Mouse (Mus musculus) left cerebral cortex, adult 9 months (tissue): ENCODE measurements around the gene Sox13.
A peak's percentile ranks its signal among the peaks of the same experiment; 100 is the strongest.

Experiments
- DNase-seq, 2 experiments: peaks; one replicate each; pipeline ENCODE4 v3.0.0; 2022; ENCODE audit warnings: low spot score in 2 of 2

The Sox13 gene

DNA sequence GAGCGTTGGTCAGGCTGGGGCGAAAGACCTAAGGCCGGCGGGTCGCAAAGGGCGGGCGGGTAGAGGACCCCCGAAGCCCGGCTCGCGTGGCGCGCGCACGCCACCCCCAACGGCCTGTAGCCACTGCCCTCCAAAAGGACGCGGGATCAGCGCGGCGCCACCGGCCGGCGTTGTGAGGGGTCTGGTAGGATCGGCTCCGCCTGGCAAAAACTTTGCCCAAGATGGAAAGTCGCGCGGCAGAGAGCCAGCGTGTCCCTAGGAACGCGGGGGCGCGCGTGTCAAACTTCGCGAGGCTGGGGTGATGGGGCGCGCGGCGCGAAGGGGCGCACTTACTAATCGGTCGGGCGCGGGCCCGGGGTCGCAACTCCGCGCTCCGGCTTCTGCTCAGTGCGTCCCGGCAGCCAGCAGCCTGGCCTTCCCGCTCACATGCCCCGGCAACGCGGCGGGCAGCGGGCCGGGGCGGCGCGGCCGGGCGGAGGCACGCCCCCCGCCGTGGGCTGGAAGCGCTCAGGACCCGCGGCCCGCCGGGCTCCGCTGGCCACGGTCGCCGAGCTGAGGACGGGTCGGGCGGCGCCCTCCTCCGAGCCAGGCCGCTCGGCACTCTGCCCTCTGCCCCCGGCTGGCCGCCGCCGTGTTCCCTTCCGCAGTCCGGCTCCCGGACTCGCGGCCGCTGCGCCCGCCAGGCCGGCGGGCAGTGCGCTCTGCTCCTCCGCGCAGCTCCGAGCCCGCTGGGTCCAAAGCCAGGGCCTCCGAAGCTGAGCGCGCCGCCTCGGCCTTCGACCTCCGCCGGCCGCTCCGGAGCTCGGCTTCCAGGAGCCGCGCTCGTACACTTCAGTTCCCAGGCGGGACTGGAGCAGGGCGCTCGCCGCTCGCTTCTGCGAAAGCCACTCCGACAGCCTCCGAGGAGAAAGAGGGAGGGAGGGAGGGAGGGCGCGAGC is at the start of gene Sox13:
Sox13 (minus strand) TSS at position 835 of the 938 bp plus-strand sequence.
- no peak for DNase-seq

DNA sequence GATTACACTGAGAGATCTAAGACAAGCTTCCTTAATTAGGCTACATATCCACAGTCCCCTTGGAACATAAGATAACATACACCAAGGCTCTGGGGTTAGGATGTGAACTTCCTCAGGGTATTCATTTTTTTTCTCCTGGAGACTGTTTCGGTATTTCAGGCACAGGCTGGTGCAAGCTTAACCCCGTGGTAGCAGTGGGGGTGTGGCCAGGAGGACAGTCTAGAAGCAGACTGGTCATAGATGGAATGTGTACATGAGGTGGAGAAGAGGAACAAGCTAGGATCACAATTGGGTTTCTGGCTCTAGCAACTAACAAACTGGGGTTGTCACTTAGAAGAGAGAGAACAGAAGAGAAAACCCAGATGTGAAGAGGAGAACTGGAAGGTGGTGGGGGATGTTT is 47.4 kb upstream of the Sox13 start:
- no peak for DNase-seq

DNA sequence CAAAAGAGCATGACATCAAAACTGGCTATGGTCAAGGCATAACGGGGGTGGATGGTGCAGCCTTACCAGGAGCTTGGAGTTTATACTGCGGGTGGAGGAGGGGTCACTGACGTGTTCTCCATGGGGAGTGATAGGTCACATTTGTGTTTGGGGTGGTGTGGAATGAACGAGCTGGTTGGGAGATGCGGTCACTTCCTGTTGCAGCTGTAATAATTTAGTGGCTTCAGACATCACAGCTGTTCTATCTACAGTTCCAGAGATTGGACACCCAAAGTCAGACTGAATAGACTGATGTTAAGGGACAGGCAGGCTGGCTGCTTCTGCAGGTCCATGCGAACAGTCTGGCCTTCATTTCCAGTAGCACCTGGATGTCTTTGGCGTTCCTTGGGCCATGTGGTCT is 46.9 kb upstream of the Sox13 start:
- no peak for DNase-seq

DNA sequence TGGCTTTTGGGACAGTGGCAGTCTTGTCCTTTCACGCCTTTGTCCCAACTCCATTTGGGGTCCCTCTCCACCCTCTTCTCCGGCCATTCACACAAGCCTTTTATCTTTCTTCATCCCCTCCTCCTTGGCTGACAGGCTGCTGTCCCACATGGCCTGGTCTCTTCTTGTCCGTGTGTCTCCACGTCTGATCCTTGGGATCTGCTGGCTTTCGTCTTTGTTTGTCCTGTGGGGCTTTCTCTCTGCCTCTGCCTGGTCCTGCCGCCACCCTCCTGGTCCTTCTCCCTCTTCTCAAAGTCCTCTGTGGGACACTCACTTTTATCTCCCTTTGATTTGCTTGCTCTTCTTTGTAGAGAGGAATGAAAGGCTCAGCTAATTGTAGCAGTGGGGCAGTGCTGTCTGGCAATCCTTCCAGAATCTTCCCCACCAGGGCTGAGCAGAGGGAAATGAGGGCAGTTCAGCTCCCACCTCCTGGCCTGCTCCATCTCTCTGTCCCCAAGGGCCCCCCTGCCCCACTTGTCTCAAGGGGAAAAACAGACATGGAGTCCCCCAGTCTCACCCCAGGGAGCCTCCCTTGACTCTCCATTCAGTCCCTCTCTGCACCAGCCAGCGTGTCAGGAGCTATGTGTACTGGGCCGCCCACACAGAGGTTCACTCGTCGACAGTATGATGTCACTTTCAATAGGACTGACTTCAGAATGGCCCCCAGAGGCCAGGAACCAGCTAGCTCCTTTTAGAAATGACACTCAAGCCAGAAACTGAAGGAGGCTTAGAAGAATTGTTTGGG is 46.3 kb upstream of the Sox13 start:
- no peak for DNase-seq

GRCm38 (mm10) chr1:133469213-133469612 is 45.0 kb upstream of the Sox13 start:
- DNase-seq, result no peak

GRCm38 (mm10) chr1:133468751-133469150 is 44.6 kb upstream of the Sox13 start:
- DNase-seq, result no peak

GRCm38 (mm10) chr1:133467905-133468304 is 43.7 kb upstream of the Sox13 start:
- DNase-seq, result no peak

DNA sequence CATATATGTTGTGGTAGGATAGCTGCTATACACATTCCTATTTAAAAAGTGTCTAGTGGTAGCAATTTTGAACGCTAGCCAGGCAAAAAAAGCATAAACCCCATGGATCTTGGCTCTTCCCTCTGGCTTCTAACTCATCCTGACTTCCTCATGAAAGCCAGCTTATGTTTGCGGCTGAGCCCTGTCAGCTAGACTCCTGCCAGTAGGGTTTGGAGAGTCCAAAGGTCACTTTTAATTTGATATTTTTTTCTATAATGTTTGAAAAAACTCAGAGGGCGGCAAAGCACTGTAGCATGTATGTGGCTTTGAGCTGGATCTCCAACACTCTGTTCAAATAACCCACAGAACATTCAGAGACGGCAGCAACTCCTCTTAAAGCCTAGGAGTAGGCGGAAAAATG is 39.0 kb upstream of the Sox13 start:
- DNase-seq, result no peak

DNA sequence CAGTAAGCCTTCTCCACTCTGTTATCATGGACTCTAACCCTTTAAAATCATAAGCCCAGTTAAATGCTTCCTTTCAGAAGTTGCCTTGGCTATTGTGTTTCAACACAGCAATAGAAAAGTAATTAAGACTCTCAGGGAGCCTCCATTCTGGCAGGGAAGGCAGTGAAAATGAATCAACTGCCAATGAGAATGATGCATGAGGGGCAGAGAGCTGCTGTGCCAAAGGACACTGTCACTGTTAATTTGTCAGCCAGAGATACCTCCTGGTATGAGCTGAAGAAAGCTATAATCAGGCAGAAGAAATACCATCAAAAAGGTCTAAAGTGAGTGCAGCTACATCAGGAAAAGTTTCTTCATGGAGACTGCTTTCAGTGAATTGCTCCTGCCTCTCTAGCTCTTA is 36.8 kb upstream of the Sox13 start:
- no peak for DNase-seq

DNA sequence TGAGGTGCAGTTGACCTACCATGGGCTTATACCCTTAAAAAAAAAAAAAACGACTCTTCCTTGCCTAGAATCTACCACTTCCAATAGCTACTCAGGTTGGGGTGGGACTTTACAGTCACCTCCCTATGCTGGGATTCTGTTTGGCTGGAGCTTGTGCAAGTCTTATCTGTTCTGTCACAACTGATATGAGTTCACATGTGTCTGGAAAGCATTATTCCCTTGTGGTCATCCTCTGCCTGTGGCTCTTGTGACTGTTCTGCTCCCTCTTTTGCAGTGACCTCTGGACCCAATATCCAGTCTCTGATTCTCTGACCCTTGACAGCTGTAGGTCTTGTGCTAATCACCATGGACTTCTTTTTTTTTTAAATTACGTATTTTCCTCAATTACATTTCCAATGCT is 31.9 kb upstream of the Sox13 start:
- DNase-seq, result no peak

- no peak for DNase-seq
Observed at GRCm38 (mm10) chr1:133452564-133453165, 28.5 kb upstream of the Sox13 start.

DNA sequence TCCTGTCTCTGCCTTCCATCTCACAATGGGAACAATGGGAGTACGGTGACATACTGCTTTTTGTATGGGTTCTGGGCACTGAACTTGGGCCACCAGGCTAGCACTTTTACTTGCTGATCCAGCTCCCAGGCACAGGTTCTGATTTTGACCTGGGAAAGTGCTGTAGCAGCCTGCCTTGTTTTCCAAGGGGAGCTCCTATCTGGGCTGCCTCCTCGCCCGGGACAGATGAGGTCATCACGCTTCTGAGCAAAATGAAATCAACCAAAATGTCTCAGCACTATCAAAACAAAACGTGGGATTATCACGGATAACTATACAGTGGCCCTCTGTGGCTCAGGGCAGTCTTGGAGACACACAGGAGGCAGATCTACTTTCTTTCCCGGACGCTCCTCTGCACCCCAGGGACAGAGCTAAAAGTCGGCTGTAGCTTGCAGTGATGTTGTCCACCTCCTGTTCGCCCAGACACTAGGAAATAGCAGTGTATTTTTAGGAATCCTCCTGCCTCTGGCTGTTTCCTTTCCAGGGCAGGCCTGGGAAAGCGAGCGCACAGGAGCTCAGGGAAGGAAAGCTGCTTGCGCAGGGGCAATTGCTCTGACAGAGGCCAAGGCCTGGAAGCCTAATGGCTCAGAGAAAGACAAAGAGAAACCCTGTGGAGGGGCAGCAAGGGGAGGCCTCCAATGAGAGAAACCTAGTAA is 27.8 kb upstream of the Sox13 start:
- DNase-seq, result no peak

GRCm38 (mm10) chr1:133451025-133451424 is 26.8 kb upstream of the Sox13 start:
- DNase-seq, result no peak

DNA sequence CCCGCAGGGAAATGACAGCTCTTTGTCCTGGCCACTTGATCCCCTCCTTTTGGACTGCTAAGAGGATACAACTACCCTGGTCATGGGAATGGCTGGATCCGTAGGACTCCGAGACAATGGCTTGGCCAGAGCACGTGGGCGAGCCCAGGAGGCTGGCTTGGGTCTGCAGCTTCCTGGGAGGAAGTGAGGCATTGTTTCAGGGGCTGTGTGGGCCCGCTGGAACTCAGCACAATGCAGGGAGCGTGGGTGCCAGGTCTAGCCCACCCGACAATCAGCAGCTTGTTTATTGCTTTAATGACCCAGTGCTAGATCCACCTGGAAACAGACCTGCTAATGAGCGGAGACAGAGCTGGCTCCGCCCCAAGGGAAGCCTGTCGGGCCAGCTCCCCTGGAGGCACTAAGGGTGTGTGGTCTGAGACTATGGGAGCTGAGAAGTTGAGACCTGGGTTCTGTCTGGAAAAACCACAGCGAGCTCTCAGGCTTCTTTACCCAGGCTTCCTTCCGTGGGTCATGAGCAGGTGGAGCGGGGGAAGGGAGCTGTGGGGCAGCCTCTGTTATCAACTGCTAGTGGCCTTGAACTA is 24.3 kb upstream of the Sox13 start:
- DNase-seq, result no peak

- DNase-seq, result no peak
Observed at GRCm38 (mm10) chr1:133446291-133446690, 22.1 kb upstream of the Sox13 start.

GRCm38 (mm10) chr1:133444315-133444714 is 20.1 kb upstream of the Sox13 start:
- no peak for DNase-seq

- DNase-seq, result no peak
Observed at GRCm38 (mm10) chr1:133437916-133438683, 13.9 kb upstream of the Sox13 start.

- DNase-seq, result no peak
Observed at GRCm38 (mm10) chr1:133434756-133435112, 10.6 kb upstream of the Sox13 start.

DNA sequence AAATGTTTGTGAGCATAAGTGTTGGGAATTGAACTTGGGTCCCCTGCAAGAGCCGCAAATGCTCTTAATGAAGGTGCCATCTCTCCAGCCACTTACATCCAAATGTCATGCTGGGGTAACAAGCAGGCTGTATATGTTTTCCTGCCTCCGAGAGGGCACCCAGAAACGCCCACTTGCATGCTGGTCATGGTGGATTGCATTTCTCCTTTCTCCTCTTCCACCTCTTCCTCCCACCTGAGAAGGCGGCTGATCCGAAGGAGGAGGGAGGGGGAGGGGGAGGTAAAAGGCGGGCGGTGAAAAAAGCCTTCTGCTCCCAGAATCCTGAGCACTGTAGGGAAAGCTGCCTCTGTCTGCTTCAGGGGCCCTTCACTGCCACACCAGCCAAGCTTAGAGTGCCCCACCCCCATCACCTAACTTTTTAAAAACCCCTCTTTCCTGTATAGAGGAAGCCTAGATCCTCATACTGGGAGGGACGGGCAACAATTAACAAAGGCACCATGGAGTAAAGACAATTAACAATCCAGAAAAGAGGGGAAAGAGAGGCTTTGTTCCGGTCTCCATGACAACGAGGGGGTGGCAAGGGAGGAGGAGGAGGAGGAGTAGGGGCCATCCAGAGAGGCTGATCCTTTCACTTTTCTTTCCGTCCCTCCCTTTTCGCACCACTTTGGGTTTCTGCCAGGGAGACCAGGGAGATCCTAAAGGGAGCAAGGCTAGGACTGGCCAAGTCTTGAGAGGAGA is 10.0 kb upstream of the Sox13 start:
- peak; percentile 18 to 29 for DNase-seq

DNA sequence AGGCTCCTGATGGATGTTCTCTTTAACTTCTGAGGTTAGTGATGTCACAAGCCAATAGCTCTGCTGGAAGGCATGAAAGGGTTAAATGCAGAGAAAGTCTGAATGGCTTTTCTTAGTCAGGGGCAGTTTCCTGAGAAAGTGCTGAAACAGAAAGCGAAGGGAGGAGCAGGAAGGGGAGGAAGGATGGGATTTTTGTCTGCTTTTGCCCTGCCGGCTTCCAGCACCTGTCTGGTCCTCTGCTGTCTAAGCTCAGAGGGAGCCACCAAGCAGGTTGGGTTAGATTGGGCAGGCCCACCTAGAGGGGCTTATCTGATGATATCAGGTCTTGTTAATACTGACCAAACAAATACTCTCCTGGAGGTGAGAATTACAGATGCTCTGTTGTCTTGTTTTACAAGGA is 8.4 kb upstream of the Sox13 start:
- DNase-seq, result no peak
